ENCODE assay signal across 18 mouse cellular contexts in the genomic region with DNA sequence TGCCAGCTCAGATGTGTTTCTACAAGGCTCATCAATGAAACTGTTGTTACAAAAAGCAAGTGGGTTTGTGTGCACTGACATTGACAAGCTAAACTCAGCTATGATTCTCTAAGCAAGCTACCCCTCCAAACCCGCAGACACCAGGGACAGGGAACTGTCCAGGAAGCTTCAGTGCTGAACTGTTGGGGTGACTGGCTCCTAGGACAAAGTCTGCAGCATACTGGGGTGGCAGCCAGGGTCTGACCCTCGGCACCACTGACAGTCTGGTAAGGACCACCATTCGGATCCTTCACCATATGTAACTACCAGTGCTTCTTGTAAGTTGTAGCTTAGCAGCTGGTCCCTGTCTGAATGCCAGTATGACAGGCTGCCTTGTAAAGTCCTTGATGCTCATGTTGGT. TPM values are rescaled to one million over a fixed set of nuclear protein-coding genes. Genes with fewer than 3 reads are reported as not detected.
DNase-seq lines count a peak whose midpoint lies in the region; ATAC-seq and TF ChIP-seq lines count a peak whose summit lies in the region.
"Had no signal": no experiment of that assay in that cellular context is flagged by ENCODE, and none has a peak within 500 bp of the region (broad histone marks: within the 10 kb centered on the region; RNA-seq: fewer than 3 reads in every experiment).

No protein-coding gene starts in this region.

- H3K9me3 ChIP-seq in lung, embryonic 14.5 days (ENCODE audit: low read depth, low read length), result no peaks in the 10 kb centered on the region
- H3K9me3 ChIP-seq in stomach, postnatal 0 days (ENCODE audit: control insufficient read depth, low read length), result no peaks in the 10 kb centered on the region
- H3K9me3 ChIP-seq: neural tube, embryonic 12.5 days had no signal

- no peak overlapping the region for H3K4me2 ChIP-seq in lung, embryonic 14.5 days
- no peak overlapping the region for H3K4me2 ChIP-seq in stomach, postnatal 0 days (replicated peaks; ENCODE audit: low read depth)
- H3K4me2 ChIP-seq: neural tube, embryonic 12.5 days had no signal

- no peaks in the 10 kb centered on the region for H3K36me3 ChIP-seq in lung, embryonic 14.5 days (ENCODE audit: insufficient read depth)
- H3K36me3 ChIP-seq in stomach, postnatal 0 days (ENCODE audit: control insufficient read depth, insufficient read depth, low read length), result no peaks in the 10 kb centered on the region
- H3K36me3 ChIP-seq: neural tube, embryonic 12.5 days had no signal

- H3K27me3 ChIP-seq in lung, embryonic 14.5 days (ENCODE audit: insufficient read depth, low read length), result no peaks in the 10 kb centered on the region
- H3K27me3 ChIP-seq in stomach, postnatal 0 days (ENCODE audit: control insufficient read depth, insufficient read depth, low read length), result no peaks in the 10 kb centered on the region

- H3K4me1 ChIP-seq in lung, embryonic 14.5 days (ENCODE audit: insufficient read depth), result no peaks in the 10 kb centered on the region
- H3K4me1 ChIP-seq in stomach, postnatal 0 days (replicated peaks; ENCODE audit: control insufficient read depth, insufficient read depth), result no peaks in the 10 kb centered on the region
- H3K4me1 ChIP-seq: neural tube, embryonic 12.5 days had no signal

- no peak for TF ChIP-seq CTCF in lung, embryonic 14.5 days (IDR thresholded peaks at IDR 0.05; ENCODE audit: low read depth)
- no peak for TF ChIP-seq CTCF in stomach, postnatal 0 days (IDR thresholded peaks at IDR 0.05; ENCODE audit: low read depth)

- no peak overlapping the region for H3K9ac ChIP-seq in lung, embryonic 14.5 days
- H3K9ac ChIP-seq in stomach, postnatal 0 days (ENCODE audit: low read length), result no peak overlapping the region
- H3K9ac ChIP-seq: neural tube, embryonic 12.5 days had no signal

- no peak overlapping the region for H3K27ac ChIP-seq in lung, embryonic 14.5 days (ENCODE audit: low read depth)
- no peak overlapping the region for H3K27ac ChIP-seq in stomach, postnatal 0 days (replicated peaks)
- H3K27ac ChIP-seq: neural tube, embryonic 12.5 days had no signal

- 37% methylated on average over 3 of the region's 3 CpGs for WGBS in lung, embryonic 14.5 days
- WGBS in stomach, postnatal 0 days, result 32% methylated on average over 3 of the region's 3 CpGs

- no peak for ATAC-seq in lung, embryonic 14.5 days (ENCODE audit: insufficient read depth)
- no peak for ATAC-seq in stomach, postnatal 0 days (ENCODE audit: low FRiP score, low TSS enrichment)

- TF ChIP-seq EP300 in stomach, postnatal 0 days (optimal IDR thresholded peaks at IDR 0.05), result no peak

- H3K4me3 ChIP-seq in lung, embryonic 14.5 days (ENCODE audit: low read depth, low read length), result no peak overlapping the region
- H3K4me3 ChIP-seq in stomach, postnatal 0 days (ENCODE audit: low read depth, low read length), result no peak overlapping the region
- H3K4me3 ChIP-seq: neural tube, embryonic 12.5 days had no signal

- DNase-seq in gastrocnemius, postnatal 10 days, result peak; percentile 11
- no peak for DNase-seq in gastrocnemius, adult 18-20 months (ENCODE audit: low spot score)
- peak; percentile 82 for DNase-seq in lung, embryonic 14.5 days
- DNase-seq in lung, postnatal 36 days, result no peak
- peak; percentile 17 for DNase-seq in Muller cell, postnatal 12 days (ENCODE audit: inconsistent ontology term)
- DNase-seq in induced T-regulatory cell, adult 2 months (ENCODE audit: low read depth), result peak; percentile 6
- no peak for DNase-seq in stomach, postnatal 0 days (ENCODE audit: low spot score)
- DNase-seq in frontal cortex, adult 2 months (ENCODE audit: extremely low spot score in 1 of 2, low spot score in 1 of 2), result no peak
- DNase-seq: B cell, adult 2 months; cerebellum, adult 8-10 months; kidney, adult 11 months; right cerebral cortex, postnatal 4 days had no signal

RNA-seq across cellular contexts. Expression of gene Foxi2, which starts 43.6 kb away (rescaled TPM):
- total RNA-seq in gastrocnemius, postnatal 10 days (2021), result not detected
- total RNA-seq in gastrocnemius, adult 18-20 months (2021), result not detected
- polyA plus RNA-seq in lung, embryonic 14.5 days (2014; fragmentation: Nextera tagmentation; extraction: Ambion mirVana), result not detected in 2 replicates
- not detected in 2 replicates for polyA plus RNA-seq in stomach, postnatal 0 days (2015; fragmentation: Nextera tagmentation; extraction: Ambion mirVana)
- polyA plus RNA-seq in frontal cortex, adult 2 months (2012; rRNA removed), result 0.06 TPM in 1 of 2 replicates, not detected in the other
- total RNA-seq: adrenal gland, postnatal 36 days; layer of hippocampus, postnatal 14 days; liver, adult 2 months had no signal
- polyA plus RNA-seq: heart, embryonic 14.5 days; liver, adult 2 months; neural tube, embryonic 12.5 days; stomach, embryonic 16.5 days had no signal

Comparison
In these comparisons a context has a peak if more than half of its experiments do, and no peak if none do; other contexts are left out.
1. DNase-seq: peak in gastrocnemius, postnatal 10 days (single experiment), lung, embryonic 14.5 days (single experiment), Muller cell, postnatal 12 days (single experiment) and induced T-regulatory cell, adult 2 months (single experiment); none in gastrocnemius, adult 18-20 months (single experiment), lung, postnatal 36 days (single experiment), stomach, postnatal 0 days (single experiment) and frontal cortex, adult 2 months (0 of 2).